Mouse (Mus musculus): Measurements from ENCODE around the gene Cdk5. TPM values are rescaled to one million over a fixed set of nuclear protein-coding genes. Genes with fewer than 3 reads are reported as not detected.

Cdk5 gene
- total and polyA plus RNA-seq, 2 experiments: 10.0 to 38.4 TPM

DNA sequence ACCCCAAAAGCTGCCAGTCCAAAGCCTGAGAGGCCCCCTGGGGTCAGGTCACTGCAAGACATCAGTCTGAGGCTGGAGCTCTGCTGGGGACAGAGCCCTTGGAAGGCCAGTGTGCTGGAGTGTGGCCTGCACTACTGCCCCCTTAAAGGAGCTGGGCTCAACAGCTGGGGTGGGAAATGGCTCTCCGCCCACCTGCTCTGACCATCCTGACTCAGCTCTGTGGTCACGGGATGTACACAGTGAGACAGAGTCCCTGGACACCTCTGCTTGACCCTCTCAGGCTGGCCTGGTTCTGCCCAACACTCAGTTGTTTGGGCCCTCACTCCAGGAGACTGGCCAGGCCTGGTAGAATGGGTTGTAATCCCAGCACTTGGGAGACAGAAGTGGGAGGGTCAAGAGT, 13.9 kb downstream of the Cdk5 start:
- H3K27ac ChIP-seq (replicated peaks; ENCODE audit: insufficient read depth, low read depth, low read length): no peak overlapping the region
- no peak for DNase-seq (ENCODE audit: extremely low read depth, low read depth, low spot score)
- no peaks in the 10 kb centered on the region for H3K79me2 ChIP-seq (ENCODE audit: control insufficient read depth, insufficient read depth, low read length)
- 97% methylated on average over 2 of the region's 2 CpGs for WGBS
- no peak overlapping the region for H3K4me3 ChIP-seq (ENCODE audit: insufficient read depth, low read depth, low read length)
- H3K27me3 ChIP-seq (ENCODE audit: control insufficient read depth, insufficient read depth, low read length): no peaks in the 10 kb centered on the region
- H3K4me1 ChIP-seq (ENCODE audit: control insufficient read depth, insufficient read depth, low read length): no peaks in the 10 kb centered on the region
- H3K36me3 ChIP-seq (ENCODE audit: control insufficient read depth, insufficient read depth, low read length): peaks cover 3% of the 10 kb centered on the region; the same call in 1 of the 2 replicates
- H3K9ac ChIP-seq (ENCODE audit: low read depth, low read length): no peak overlapping the region
- TF ChIP-seq CTCF (IDR thresholded peaks at IDR 0.05; ENCODE audit: low read depth, low read length) (no peak), POLR2A (IDR thresholded peaks at IDR 0.05; ENCODE audit: extremely low read depth, insufficient read depth, low read length) (no peak)

DNA sequence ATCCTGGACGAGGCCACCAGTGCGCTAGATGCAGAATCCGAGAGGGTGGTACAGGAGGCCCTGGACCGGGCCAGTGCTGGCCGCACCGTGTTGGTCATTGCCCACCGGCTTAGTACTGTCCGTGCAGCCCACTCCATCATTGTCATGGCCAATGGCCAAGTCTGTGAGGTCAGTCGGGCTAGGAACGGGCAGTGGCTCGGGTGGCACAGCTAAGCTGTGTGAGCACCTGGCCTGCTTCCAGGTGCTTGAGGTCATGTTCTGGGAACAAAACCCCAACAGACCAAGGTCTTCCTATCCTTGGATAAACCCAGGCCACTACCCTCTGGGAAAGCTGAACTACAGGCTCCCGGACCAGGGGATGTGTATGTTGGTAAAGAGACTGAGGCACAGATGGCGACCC, 14.7 kb downstream of the Cdk5 start:
- H3K4me1 ChIP-seq (ENCODE audit: control insufficient read depth, insufficient read depth, low read length): no peaks in the 10 kb centered on the region
- H3K9ac ChIP-seq (ENCODE audit: low read depth, low read length): no peak overlapping the region
- 85% methylated on average over 13 of the region's 13 CpGs for WGBS
- no peak overlapping the region for H3K4me3 ChIP-seq (ENCODE audit: insufficient read depth, low read depth, low read length)
- H3K79me2 ChIP-seq (ENCODE audit: control insufficient read depth, insufficient read depth, low read length): no peaks in the 10 kb centered on the region
- no peak for DNase-seq (ENCODE audit: extremely low read depth, low read depth, low spot score)
- H3K27me3 ChIP-seq (ENCODE audit: control insufficient read depth, insufficient read depth, low read length): no peaks in the 10 kb centered on the region
- no peak for TF ChIP-seq POLR2A (IDR thresholded peaks at IDR 0.05; ENCODE audit: extremely low read depth, insufficient read depth, low read length)
- TF ChIP-seq CTCF (IDR thresholded peaks at IDR 0.05; ENCODE audit: low read depth, low read length): no peak
- no peak overlapping the region for H3K27ac ChIP-seq (replicated peaks; ENCODE audit: insufficient read depth, low read depth, low read length)
- H3K36me3 ChIP-seq (ENCODE audit: control insufficient read depth, insufficient read depth, low read length): peaks cover 3% of the 10 kb centered on the region; the same call in 1 of the 2 replicates

DNA sequence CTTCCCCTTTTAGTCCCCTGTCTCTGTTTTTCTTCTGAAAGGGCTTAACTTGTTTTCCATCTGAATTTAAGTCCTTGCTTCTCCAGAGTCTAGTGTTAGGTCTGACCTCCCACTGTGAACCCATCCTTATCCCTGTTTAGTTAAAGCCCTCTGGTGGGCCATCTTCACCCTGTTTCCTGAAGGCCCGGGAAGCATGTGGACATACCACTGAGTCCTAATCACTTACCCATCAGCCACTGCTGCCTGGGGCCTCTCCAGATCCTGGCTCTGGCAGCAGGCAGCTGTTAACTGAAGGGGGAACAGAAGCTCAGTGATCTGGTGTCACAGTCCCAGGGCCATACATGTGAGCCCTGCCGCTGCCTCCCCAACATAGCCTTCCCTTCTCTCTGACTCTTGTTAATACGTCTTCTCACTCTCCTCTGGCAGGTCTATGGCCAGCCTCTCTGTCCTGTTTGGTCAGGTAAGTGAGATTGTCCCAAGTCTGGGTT, 17.9 kb downstream of the Cdk5 start:
- Histone ChIP-seq H3K9ac (ENCODE audit: low read depth, low read length) (no peak overlapping the region), H3K27me3 (ENCODE audit: control insufficient read depth, insufficient read depth, low read length) (no peaks in the 10 kb centered on the region), H3K4me3 (ENCODE audit: insufficient read depth, low read depth, low read length) (no peak overlapping the region), H3K27ac (replicated peaks; ENCODE audit: insufficient read depth, low read depth, low read length) (no peak overlapping the region), H3K79me2 (ENCODE audit: control insufficient read depth, insufficient read depth, low read length) (no peaks in the 10 kb centered on the region), H3K36me3 (ENCODE audit: control insufficient read depth, insufficient read depth, low read length) (peaks cover 5% of the 10 kb centered on the region; the same call in 1 of the 2 replicates), H3K4me1 (ENCODE audit: control insufficient read depth, insufficient read depth, low read length) (no peaks in the 10 kb centered on the region)
- no peak for TF ChIP-seq CTCF (IDR thresholded peaks at IDR 0.05; ENCODE audit: low read depth, low read length)
- no peak for TF ChIP-seq POLR2A (IDR thresholded peaks at IDR 0.05; ENCODE audit: extremely low read depth, insufficient read depth, low read length)
- no peak for DNase-seq (ENCODE audit: extremely low read depth, low read depth, low spot score)
- 85% methylated on average over 3 of the region's 3 CpGs for WGBS

DNA sequence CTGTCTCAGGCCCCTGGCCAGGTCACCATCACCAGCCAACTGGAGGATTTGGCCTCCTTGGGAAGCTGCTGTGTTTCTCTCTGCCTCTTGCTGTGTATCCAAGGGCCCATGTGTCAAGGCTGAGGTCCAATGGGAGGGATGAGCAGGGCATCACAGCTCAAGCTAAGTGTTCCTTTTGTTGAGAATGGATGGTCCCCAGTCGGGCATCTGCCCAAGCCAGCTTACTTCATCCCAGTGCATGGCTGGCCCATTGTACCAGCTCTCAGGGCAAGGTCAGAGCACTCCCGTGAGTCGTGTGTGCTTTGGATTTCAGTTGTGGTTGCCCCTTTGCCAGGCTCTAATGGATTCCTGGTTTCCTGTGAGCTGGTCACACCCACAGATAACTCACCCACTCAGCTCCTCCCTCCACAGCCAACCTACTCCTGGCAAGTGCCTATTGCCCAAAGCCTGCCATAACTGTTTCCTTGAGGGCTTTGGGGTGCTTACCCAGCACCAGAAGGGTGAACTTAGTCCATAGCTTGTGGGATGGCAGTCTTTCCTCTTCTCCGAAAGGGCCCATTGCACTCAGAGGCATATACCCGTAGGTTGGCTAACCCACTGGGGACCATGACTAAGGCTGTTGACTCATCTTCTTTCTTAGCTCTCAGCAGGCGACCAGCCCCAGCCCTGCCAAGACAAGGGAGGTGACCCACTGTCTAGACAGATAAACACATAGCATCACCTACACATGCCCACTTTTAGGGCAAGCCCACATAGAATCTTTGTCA, 18.6 kb downstream of the Cdk5 start:
- no peak for DNase-seq (ENCODE audit: extremely low read depth, low read depth, low spot score)
- no peaks in the 10 kb centered on the region for H3K27me3 ChIP-seq (ENCODE audit: control insufficient read depth, insufficient read depth, low read length)
- no peak overlapping the region for H3K27ac ChIP-seq (replicated peaks; ENCODE audit: insufficient read depth, low read depth, low read length)
- no peaks in the 10 kb centered on the region for H3K4me1 ChIP-seq (ENCODE audit: control insufficient read depth, insufficient read depth, low read length)
- H3K9ac ChIP-seq (ENCODE audit: low read depth, low read length): no peak overlapping the region
- H3K4me3 ChIP-seq (ENCODE audit: insufficient read depth, low read depth, low read length): no peak overlapping the region
- peaks cover 5% of the 10 kb centered on the region; the same call in 1 of the 2 replicates for H3K36me3 ChIP-seq (ENCODE audit: control insufficient read depth, insufficient read depth, low read length)
- no peaks in the 10 kb centered on the region for H3K79me2 ChIP-seq (ENCODE audit: control insufficient read depth, insufficient read depth, low read length)
- TF ChIP-seq POLR2A (IDR thresholded peaks at IDR 0.05; ENCODE audit: extremely low read depth, insufficient read depth, low read length): no peak
- no peak for TF ChIP-seq CTCF (IDR thresholded peaks at IDR 0.05; ENCODE audit: low read depth, low read length)
- 72% methylated on average over 6 of the region's 6 CpGs for WGBS

DNA sequence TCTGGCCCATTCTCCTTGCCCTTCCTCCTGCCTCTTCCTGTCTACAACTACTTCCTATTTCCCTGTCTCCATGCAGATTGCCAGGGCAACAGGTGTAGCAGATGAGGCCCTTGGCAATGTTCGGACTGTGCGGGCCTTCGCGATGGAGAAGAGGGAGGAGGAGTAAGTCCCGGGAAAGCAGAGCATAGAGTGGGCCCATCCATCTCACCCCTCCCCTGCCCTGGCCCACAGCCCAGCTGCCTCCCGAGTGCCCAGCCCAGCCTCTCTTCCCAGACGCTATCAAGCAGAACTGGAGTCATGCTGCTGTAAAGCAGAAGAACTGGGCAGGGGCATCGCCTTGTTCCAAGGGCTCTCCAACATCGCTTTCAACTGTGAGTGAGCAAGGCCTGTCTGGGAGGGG, 21.4 kb downstream of the Cdk5 start:
- Histone ChIP-seq H3K4me3 (ENCODE audit: insufficient read depth, low read depth, low read length) (no peak overlapping the region), H3K27me3 (ENCODE audit: control insufficient read depth, insufficient read depth, low read length) (no peaks in the 10 kb centered on the region), H3K4me1 (ENCODE audit: control insufficient read depth, insufficient read depth, low read length) (no peaks in the 10 kb centered on the region), H3K79me2 (ENCODE audit: control insufficient read depth, insufficient read depth, low read length) (peaks cover 2% of the 10 kb centered on the region; the same call in 1 of the 2 replicates), H3K27ac (replicated peaks; ENCODE audit: insufficient read depth, low read depth, low read length) (no peak overlapping the region), H3K36me3 (ENCODE audit: control insufficient read depth, insufficient read depth, low read length) (peaks cover 2% of the 10 kb centered on the region; the same call in 1 of the 2 replicates), H3K9ac (ENCODE audit: low read depth, low read length) (no peak overlapping the region)
- TF ChIP-seq POLR2A (IDR thresholded peaks at IDR 0.05; ENCODE audit: extremely low read depth, insufficient read depth, low read length): no peak
- TF ChIP-seq CTCF (IDR thresholded peaks at IDR 0.05; ENCODE audit: low read depth, low read length): no peak
- DNase-seq (ENCODE audit: extremely low read depth, low read depth, low spot score): no peak
- 87% methylated on average over 9 of the region's 9 CpGs for WGBS

All from liver, adult 2 months (tissue).